Mouse (Mus musculus) stomach, adult 2 months (tissue): ENCODE results near the gene Topbp1. TPM values are rescaled to one million over a fixed set of nuclear protein-coding genes. Genes with fewer than 3 reads are reported as not detected.

Source experiments
- polyA plus RNA-seq: library from polyadenylated mRNA; depleted of rRNA; stranded (reverse); fragments of >200 nt; gene quantifications from 2 replicates; pipeline ENCODE4 v1.2.3, GENCODE M21; 2012; rRNA removed

The Topbp1 gene
- 2.8 TPM in 2 replicates for polyA plus RNA-seq

GRCm38 (mm10) chr9:103304927-103305326 lies at the start of gene Topbp1, which contains the start of gene 1300017J02Rik:
Topbp1 (plus strand) TSS chr9:103305215.
1300017J02Rik (minus strand) TSS chr9:103305082.

GRCm38 (mm10) chr9:103365290-103366247 lies 60.6 kb downstream of the Topbp1 start, which contains the start of gene Cdv3:
Cdv3 (minus strand) TSS chr9:103365840.

Other genes with a start within 250 kb of the Topbp1 start
- gene Rab6b, start 193.4 kb upstream of the Topbp1 start, polyA plus RNA-seq, result 7.1 and 7.7 TPM in 2 replicates
- gene Srprb, start 103.1 kb upstream of the Topbp1 start, polyA plus RNA-seq, result 22.2 and 24.1 TPM in 2 replicates
- gene Gm20425, start 74.9 kb upstream of the Topbp1 start, polyA plus RNA-seq, result 0.16 TPM in 1 of 2 replicates, not detected in the other
- 34.0 and 46.7 TPM in 2 replicates for gene Trf, start 74.8 kb upstream of the Topbp1 start, polyA plus RNA-seq
- gene 1300017J02Rik, start 133 bp upstream of the Topbp1 start, polyA plus RNA-seq, result 0.08 and 0.10 TPM in 2 replicates
- gene Cdv3, start 60.6 kb downstream of the Topbp1 start, polyA plus RNA-seq, result 22.5 and 47.5 TPM in 2 replicates
- 0.16 TPM in 1 of 2 replicates, not detected in the other for gene Bfsp2, start 175.2 kb downstream of the Topbp1 start, polyA plus RNA-seq